Mouse (Mus musculus) lung, postnatal 4 days (tissue): ENCODE results near the gene Tesk1.

Experiments
- DNase-seq, 2 experiments: peaks; one replicate each; pipeline ENCODE4 v3.0.0; 2021

Tesk1 gene

DNA sequence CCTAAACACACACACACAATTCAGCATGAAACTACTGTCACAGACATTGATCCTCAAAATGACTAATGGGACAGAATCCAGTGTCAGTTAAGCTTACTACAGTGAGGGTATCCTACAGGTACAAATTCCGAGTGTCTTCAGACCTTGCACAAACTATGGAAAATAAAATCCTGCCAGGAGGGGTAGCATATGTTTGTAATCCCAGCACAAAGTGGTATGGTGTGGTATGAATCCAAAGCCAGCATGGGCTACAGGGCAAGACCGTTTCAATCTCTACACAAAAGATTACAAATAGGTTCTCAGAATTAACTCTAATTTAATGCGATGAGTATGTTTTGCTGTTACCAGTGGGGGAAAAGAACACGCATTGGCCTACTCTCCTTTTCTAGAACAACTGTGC lies at the start of gene Tesk1:
Tesk1 (plus strand) TSS at position 301 of the 400 bp plus-strand sequence.
- no peak for DNase-seq

DNA sequence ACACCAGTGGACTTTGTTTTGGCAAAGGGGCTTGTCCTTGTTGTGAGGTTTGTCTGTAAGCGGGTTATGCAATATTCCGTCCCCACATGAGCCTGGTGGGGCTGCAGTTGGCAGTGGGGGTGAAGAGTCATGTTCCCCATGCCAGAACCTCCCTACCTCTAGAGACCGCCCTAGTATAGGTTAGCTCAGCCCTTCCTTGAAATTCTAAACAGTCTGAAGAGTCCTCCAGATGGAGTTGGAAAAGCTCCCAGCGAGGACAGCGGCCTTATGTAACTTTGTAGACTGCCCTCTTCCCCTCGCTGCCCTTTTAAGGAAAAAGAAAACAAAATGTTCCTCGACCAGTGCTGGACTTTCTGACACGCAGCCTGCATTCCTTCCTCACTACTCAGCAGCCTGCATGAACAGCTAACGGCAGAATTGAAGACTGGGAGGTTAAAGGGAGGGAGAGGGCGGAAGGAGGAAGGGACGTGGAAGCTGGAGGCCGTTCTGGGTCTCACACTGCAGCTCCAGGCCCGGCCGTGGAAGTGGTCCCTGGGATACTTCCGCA lies 47.3 kb upstream of the Tesk1 start:
- peak; percentile 80 to 89 for DNase-seq

DNA sequence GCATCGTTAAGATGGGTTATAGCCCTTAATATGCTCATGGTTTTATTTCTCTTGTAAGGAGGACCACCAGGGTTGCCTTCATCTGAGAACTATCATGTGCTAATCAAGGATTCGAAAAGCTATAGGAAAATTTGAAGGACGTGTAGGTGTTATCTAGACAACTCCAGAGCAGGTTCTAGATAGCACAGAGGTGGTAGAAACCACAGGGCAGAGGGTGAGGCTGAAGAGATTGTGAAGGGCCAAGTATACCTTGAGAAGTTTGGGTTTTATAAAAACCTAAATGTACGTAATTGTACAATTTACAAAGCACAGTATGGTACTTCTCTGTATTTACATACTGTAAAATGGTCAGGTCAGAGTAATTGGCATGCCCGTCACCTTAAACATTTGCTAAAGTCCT lies 46.6 kb upstream of the Tesk1 start:
- DNase-seq, result no peak

DNA sequence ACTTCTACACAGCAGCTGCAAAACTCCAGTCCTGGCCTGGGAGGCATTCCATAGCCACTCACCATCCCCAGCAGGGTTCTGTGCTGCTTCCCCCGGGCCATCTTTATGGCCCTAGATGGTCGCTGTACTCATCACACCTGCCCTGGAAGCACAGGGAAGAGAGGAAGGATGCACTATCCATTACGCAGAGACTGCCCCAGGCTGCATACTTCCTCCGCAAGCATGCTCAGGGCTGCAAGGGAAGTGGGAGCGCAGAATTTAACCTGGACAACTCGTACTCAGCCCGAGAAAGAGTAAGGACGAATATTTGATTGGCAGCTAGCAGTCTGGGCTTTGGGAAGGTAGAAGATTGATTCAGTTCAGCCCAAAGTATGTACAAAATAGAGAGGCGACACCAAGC lies 45.9 kb upstream of the Tesk1 start:
- DNase-seq, result no peak

DNA sequence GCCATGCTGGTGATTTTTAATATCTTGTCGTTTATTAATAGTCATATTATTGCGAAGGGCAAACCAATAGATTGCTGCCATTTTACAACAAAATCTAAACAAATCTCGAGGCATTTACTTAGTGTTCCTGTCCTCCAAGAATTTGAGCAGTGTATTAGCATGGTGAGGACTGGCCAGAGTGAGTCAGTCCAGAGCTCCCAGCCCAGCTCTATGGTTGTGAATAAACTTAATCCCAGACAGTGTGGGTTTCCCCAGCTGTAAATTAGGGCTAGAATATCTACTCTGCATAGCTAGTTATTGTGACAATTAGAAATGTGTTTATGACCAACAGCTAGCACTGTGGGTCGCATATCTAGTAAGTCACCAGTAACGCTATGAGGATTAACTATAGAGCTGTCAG lies 45.4 kb upstream of the Tesk1 start:
- DNase-seq, result no peak

DNA sequence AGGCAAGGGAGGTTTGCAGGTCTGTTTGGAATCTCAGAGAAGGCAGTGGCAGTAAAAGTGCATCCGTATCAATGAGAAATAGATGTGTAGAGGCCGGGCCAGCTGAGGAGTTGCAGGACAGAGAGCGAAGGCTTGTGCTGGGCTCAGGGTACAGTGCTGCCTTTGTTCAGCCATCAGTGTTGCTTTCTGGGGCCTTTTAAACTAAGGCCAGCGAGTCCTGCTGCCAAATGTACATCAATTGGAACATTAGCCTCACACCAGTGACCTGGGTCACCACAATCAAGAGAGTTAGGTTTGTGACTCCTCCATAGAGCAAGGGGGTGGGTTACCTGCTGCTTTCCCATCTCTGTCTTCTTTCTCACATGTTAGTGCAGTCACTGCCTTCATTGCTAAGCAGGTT lies 43.7 kb upstream of the Tesk1 start:
- DNase-seq, result no peak

DNA sequence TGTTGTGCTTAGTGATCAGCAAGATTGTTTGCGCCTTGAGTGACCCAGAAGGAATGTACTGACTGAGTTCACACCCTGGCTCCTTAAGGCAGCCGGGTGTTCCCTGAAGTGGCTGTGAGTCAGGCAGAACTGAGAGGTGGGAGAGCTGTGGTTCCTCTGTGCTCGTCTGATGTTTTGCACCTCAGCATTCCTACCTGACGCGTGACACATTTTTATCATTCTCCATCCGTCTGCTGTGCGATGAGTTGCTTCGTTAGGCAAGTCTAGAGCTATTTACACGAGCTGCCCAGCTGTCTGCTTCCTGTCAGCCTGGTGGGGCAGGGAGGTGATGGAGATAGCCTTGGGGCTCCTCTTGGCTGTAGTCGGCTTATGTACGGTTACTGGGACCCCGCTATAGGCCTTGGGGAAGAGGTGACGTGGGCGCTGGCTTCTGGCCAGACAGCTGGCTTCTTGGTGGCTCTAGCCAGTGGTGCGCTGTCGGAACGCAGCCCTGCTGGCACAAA lies 42.9 kb upstream of the Tesk1 start:
- peak; percentile 80 to 88 for DNase-seq

DNA sequence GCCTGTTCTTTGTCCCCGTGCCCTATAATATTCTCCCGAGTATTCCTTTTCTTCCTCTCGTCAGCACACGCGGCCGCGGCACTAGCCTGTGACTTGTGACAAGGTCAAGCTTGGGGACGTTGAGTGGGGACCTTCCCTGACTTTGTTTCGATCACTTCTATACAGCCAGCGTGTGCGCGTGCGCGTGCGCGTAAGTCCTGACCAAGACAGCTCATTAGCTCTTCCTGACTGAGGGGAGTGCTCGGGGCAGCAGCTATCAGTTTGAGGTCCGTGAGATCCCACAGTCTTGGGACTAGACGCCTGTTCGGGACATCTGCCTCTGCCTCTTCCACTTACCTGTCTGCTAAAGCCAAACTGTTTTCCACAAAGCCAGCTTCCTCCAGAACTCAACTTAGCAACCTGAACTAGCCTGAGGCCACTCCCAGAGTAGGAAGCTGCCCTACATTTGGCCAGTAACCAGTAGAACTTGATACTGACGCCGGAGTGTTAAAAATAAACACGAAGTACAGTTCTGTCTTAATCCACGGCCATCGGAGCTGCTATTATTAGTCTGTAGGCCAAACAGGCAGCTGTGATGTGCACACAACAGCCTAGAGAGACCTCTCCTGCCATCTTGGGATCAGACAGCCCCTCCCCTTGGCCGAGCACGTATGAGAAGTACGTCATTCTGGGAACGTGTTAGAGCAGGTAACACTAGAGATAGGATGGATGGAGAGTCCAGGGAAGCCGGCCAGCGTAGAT lies 42.2 kb upstream of the Tesk1 start:
- peak; percentile 56 to 65 for DNase-seq

DNA sequence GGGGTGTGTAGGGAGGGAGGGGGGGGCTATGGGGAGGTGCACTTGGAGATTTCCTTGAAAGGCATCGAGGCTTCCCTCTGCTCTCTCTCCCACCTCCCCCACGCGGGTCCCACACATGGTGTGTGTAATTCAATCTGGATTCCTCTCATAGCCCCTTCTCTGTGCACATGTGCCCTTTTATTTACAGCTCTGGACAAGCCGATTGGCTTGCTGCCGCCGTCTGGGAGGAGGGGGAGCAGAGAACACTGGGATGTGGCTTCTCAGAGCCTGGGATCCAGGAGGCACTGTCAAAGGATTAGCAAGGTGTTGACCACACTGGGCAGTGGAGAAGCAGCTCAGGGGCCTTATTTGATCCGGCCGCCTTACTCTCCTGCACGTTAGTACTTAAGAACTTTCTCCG lies 40.8 kb upstream of the Tesk1 start:
- DNase-seq, result peak in 1 of 2 experiments; percentile 60

DNA sequence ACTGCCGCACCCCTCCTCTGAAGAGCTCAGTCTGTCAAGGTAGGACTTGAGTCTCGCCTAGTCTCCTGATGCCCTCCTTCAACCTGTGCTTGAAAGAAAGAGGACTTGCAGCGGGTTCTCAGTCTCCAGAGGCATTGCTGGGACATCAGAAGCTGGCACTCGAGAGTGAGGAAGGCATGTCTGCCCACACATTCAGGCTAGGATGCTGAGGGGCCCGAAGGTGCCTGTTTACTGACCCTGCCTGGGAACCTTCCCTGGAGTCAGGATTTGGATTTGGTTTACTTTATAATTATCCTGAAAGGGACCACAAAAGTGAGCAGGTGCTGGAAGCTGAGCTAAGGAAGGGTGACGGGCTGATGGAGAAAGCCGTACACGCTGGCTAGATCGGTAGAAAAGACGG lies 40.3 kb upstream of the Tesk1 start:
- DNase-seq, result no peak

DNA sequence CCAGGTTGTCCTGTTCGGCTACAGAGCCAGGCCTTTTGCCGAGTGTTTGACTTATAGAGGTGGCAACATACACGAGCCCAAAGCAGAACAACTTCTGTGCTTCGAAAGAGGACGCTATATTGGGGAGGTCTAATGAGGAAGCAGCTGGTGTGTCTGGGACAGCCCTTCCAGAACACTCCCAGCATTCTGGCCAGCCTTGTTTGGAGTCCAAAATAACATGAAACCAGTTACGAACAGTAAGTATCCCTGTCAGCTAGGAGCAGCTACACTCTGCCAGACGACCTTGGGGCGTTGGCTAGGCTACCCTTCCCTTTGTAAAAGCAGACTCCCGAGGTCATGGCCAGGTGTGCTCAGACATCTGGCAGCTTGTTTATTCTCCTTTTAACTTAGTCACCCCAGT lies 39.5 kb upstream of the Tesk1 start:
- DNase-seq, result no peak

DNA sequence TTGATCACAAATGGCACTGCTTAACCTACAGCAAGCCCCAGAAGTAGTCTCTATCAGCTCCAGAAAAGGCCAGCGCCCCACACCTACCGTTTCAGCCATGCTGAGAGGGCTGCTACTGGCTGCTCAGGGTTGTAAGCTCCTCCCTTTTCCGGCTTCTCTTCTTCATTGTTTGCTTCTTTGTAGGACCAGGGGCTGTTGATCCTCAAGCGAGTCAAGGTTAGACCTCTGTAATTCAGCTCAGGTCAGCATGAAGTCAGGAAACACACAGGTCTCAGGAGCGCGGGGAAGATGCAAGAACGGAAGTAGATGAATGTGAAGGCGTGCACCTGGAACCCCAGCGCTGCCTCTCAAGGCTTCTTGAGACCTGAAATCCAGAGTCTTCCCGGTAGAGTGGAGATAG lies 37.0 kb upstream of the Tesk1 start:
- DNase-seq, result no peak

DNA sequence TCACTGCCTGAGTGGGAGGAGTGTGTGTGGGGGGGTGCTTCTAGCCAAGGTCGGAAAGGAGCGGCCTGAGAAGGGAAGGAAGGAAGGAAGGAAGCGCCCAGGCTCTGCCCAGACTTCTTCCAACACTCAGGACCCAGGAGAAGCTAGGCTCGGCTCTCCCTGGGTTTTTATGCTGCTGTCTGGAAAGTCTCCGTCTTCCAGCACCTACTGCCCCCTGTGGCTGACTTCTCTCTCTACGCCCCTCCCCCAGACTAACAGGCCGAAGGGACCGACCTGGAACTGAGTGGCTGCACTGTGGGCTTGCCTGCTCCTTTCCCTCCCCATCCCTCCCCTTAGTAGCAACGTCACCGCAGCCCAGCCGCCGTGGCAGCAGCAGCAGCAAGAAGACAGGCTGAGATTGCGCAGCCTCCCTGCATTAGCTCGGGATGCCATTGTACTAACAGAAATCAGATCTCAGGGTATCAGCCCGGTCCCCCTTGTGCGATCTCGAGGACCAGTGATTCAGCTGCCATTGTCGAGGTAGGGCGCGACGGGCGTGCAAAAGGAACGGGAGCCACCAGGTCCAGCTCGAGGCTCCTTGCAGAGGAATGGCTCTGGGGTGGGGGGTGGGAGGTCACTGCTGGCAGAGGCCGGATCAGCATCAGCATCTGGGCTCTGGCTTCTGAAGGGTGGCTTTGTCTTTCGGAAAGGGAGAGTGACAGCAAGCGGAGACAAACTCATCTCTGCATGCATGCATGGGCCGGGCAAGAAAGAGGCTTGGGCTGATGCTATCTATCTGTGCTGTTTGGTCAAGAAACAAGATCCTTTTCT lies 35.4 kb upstream of the Tesk1 start:
- DNase-seq, result peak; percentile 88 to 93

DNA sequence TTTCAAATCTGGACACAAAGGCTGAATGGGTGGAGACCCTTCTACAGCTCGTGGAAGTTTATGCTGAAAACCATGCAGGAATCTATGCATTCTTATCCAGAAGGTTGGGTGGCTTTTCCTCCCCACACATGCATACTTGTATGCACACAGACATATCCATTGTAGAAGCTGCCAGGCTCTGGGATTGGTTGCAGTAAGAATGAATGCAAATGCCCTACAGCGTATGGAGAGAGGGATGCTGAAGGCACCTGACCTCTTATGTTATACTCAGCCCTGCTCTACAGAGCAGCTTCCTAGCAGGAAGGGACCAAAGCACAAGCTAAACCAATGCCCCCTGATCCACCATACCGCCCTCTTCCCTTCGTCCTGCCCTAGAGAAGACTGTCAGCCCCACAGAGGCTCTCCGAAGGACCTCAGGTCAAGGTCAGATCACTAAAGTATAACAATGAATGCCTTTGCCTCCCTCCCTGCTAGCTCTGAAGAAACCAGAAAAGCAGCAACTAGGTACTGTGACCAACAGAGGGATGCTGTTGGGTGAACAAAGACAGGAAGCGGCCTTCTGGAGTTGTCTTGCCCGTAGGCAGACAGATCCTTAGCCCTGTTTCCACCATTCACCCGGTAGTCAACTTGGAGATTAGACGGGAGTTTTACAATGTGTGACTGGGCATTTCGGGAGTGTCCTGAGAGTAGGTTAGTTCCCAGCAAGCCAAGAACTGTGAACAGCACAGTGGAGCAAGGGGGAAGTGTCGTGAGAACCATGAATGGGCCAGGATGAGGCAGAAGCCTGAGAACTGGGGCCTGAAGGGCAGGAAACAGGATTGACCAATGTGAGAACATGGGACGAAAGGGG lies 34.4 kb upstream of the Tesk1 start:
- no peak for DNase-seq

DNA sequence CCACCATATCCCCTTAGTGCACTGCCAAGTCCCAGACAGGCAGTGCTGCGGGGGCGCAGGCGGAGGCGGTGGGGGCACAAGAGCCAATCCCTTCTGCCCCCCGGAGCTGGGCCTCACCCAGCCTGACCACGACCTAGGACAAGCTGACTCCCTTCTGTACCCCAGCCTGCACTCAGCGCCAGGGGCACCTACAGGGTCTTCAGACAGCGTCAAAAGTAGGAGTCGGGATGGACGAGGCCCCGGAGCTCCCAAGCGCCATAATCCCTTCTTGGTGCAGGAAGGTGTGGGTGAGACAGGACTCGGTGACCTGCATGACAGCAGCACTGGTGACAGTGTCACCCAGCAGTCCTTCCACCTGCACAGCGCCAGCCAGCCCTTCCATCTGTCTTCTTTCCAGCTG lies 27.0 kb upstream of the Tesk1 start:
- DNase-seq, result no peak

DNA sequence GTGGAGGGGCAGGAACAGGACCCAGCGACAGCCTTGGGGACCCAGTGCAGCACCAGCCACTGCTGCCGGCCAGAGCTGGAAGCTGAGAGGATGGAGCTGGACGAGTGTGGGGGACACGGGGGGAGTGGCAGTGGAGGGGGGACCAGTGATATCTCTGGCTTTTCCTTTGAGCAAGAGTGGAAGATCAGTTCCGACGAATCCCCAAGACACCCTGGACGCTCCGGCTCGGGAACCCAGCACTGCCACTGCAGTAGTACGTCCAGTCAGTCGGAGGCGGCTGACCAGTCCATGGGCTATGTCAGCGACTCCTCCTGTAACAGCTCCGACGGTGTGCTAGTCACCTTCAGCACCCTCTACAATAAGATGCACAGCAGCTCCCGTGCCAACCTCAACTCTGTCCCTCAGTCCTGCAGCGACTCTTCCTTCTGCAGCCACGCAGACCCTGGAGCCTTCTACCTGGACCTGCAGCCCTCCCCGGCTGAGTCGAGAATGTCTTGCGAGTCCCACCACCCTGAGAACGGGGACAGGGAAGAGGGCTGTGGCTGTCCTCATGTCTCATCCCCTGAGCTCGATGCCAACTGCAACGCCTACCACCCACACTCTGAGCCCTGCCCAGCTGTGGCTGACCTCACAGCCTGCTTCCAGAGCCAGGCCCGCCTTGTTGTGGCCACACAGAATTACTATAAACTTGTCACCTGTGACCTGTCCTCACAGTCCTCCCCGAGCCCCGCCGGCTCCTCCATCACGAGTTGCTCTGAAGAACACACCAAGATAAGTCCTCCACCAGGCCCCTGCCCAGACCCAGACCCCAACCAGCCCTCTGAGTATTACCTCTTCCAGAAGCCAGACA lies 26.3 kb upstream of the Tesk1 start:
- DNase-seq, result no peak

DNA sequence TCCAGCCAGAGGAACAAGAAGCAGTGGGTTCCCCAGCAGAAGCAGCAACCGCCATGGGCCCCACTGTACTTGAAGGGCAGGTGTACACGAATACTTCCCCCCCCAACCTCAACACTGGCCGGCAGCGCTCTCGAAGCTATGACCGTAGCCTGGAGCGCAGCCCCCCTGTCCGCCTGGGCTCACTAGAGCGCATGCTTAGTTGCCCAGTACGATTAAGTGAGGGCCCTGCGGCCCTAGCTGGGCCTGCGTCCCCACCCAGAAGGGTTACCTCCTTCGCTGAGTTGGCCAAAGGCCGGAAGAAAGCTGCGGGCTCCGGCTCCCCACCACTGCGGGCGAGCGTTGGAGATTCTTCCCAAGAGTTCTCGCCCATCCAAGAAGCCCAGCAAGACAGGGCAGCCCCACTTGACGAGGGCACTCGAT lies 25.7 kb upstream of the Tesk1 start:
- no peak for DNase-seq

DNA sequence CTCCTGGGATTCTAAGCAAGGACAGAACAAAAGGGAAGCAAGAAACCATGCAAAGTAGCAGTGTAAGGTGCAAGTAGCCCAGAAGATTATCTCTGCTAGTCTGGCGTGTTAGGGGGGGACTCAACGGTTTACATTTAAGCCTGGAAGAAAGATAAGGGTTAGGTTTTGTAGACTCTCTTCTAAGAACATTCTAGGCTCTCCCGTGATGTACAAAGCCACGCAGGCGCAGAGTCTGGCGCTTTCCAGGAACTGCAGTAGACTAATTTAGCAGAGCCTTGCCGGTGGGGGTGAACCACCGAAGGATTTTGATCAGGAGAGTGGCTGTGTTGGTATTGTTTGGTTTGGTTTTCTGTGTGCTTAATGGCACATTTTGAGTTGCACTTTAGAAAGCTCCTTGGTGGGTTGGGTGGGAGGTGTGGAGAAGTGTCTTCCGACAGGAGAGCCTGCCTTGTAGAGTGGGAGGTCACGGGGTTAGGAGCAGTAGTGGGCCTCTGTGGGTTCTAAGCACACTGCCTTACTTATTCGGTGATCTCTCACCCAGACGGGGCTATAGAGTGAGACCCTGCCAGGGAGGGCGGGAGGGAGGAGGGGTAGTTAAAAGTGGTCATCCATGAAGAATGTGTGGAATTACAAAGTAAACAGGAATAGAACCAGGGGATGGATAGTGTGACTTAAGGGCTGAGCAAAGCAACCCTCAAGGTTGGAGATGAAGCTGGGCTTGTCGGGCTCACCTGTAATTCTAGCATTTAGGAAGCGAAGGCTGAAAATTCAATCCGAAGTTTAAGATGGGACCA lies 24.3 kb upstream of the Tesk1 start:
- no peak for DNase-seq

DNA sequence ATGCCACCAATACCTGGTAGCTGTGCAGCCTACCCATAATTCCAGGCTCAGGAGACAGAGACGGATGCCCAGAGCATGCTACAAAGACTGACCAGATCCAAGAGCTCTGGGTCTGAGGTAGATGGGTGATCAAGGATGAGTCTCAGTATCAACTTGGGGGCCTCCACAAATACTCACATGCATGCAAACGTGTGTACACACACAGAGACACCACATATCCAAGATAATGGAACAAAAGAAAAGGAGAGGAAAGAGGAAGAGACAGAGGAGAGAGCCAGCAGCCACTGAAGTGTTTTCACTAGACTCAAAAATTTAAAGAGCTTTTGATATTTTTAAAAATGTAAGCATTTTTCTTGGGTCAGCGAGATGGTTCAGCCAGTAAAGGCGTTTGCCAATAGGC lies 23.3 kb upstream of the Tesk1 start:
- no peak for DNase-seq

DNA sequence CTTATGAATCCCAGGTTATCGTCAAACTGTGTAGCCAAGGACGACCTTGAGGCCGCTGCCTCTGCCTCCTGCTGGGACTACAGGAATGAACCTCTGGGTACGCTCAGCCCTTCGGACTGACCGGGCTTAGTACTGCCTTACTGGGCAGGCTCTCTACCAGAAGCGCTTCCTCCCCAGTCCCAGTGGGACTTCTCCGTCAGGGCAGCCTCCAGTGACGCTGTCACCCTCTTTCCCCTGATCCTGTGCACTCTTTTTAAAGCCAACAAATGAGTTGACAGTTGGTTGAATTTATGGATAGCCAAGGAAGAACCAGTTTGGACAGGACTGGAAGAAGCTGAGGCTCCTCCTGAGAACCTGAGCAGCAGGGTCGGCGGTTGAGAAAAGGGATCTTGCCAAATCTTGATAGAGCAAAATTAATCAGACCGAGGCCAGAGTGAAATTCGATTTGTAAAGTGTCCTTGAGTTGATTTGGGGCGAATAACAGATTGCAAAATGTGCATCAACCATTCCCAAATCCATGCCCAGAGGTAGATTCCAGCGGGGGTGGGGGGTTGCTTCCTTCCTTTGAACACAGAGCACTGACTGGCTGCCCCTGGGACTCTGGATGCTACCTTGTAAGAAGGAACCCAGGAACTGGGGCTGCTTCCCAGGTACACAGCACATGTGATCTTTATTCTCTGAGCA lies 22.6 kb upstream of the Tesk1 start:
- no peak for DNase-seq
